ENCODE assay signal across 13 mouse cellular contexts in genomic region chr8:70551558-70552161, GRCm38 (mm10). TPM values are rescaled to one million over a fixed set of nuclear protein-coding genes. Genes with fewer than 3 reads are reported as not detected.
DNase-seq lines count a peak whose midpoint lies in the region; ATAC-seq and TF ChIP-seq lines count a peak whose summit lies in the region.
"Had no signal": no experiment of that assay in that cellular context is flagged by ENCODE, and none has a peak within 500 bp of the region (broad histone marks: within the 10 kb centered on the region; RNA-seq: fewer than 3 reads in every experiment).

No protein-coding gene starts in this region.

- no peaks in the 10 kb centered on the region for H3K9me3 ChIP-seq in neural tube, embryonic 13.5 days
- H3K9me3 ChIP-seq in heart, postnatal 0 days (replicated peaks; ENCODE audit: control insufficient read depth, low read length): no peaks in the 10 kb centered on the region
- H3K9me3 ChIP-seq: limb, embryonic 12.5 days had no signal

- H3K4me1 ChIP-seq in neural tube, embryonic 13.5 days (replicated peaks): peaks cover 27% of the 10 kb centered on the region
- H3K4me1 ChIP-seq in heart, postnatal 0 days (ENCODE audit: control insufficient read depth, insufficient read depth): peaks cover 72% of the 10 kb centered on the region

- TF ChIP-seq EP300 in heart, postnatal 0 days (IDR thresholded peaks at IDR 0.05; ENCODE audit: low read depth): 0 out of 2 replicates have a peak, but pooled peaks have one; percentile 61

- 0 out of 2 replicates have a peak overlapping the region, but pooled peaks have one; percentile 1 for H3K27ac ChIP-seq in neural tube, embryonic 13.5 days (replicated peaks)
- H3K27ac ChIP-seq in heart, postnatal 0 days (ENCODE audit: low read depth): peak overlapping the region; percentile 87
- H3K27ac ChIP-seq: hindbrain, embryonic 14.5 days; limb, embryonic 12.5 days had no signal

- no peaks in the 10 kb centered on the region for H3K36me3 ChIP-seq in neural tube, embryonic 13.5 days
- H3K36me3 ChIP-seq in heart, postnatal 0 days (replicated peaks; ENCODE audit: control insufficient read depth, insufficient read depth, low read length): no peaks in the 10 kb centered on the region

- TF ChIP-seq CTCF in heart, postnatal 0 days (IDR thresholded peaks at IDR 0.05; ENCODE audit: low read depth): no peak

- intact Hi-C loops in heart, postnatal 14 days (cut with DNase I): no loop called here

- peak; percentile 53 for DNase-seq in heart, adult 8-10 months (ENCODE audit: low spot score)
- DNase-seq in heart, postnatal 14 days: no peak
- no peak for DNase-seq in neural tube, embryonic 10.5 days (ENCODE audit: extremely low spot score, low spot score)
- DNase-seq in heart, postnatal 0 days (ENCODE audit: low spot score): no peak
- DNase-seq in urinary bladder, postnatal 36 days (ENCODE audit: low spot score in 2 of 2): no peak
- no peak for DNase-seq in urinary bladder, postnatal 25 days (ENCODE audit: low spot score)
- DNase-seq: adrenal gland, adult 2 months; kidney, adult 8-10 months; thymus, postnatal 25 days had no signal

- H3K9ac ChIP-seq in neural tube, embryonic 13.5 days: no peak overlapping the region
- H3K9ac ChIP-seq in heart, postnatal 0 days (replicated peaks; ENCODE audit: low read depth, low read length): peak overlapping the region; percentile 33; the same call in 1 of the 2 replicates
- H3K9ac ChIP-seq: hindbrain, embryonic 14.5 days; limb, embryonic 12.5 days had no signal

- WGBS in neural tube, embryonic 13.5 days: 75% methylated on average over 3 of the region's 3 CpGs
- WGBS in heart, postnatal 0 days: 15% methylated on average over 3 of the region's 3 CpGs

- no peak overlapping the region for H3K4me3 ChIP-seq in neural tube, embryonic 13.5 days
- no peak overlapping the region for H3K4me3 ChIP-seq in heart, postnatal 0 days (ENCODE audit: low read depth, low read length)
- H3K4me3 ChIP-seq: limb, embryonic 12.5 days; myocyte had no signal

- no peak overlapping the region for H3K4me2 ChIP-seq in neural tube, embryonic 13.5 days
- H3K4me2 ChIP-seq in heart, postnatal 0 days (ENCODE audit: low read depth, low read length): peak overlapping the region; percentile 11; the same call in 1 of the 2 replicates
- H3K4me2 ChIP-seq: hindbrain, embryonic 14.5 days; limb, embryonic 12.5 days had no signal

- ATAC-seq in neural tube, embryonic 13.5 days (ENCODE audit: low read depth): no peak
- ATAC-seq in heart, postnatal 0 days (ENCODE audit: insufficient read depth, low read depth): peak; percentile 44

- H3K27me3 ChIP-seq in neural tube, embryonic 13.5 days: no peaks in the 10 kb centered on the region
- H3K27me3 ChIP-seq in heart, postnatal 0 days (ENCODE audit: control insufficient read depth, insufficient read depth, low read length): no peaks in the 10 kb centered on the region
- H3K27me3 ChIP-seq: limb, embryonic 12.5 days had no signal

RNA-seq across cellular contexts. Expression of gene Ell, which starts 12.4 kb away (rescaled TPM):
- 10 to 100 TPM in 3 of 4 experiments, 1 to 10 TPM in 1; 9.3 to 12.4 (median 10.6) TPM for total RNA-seq in heart, adult 8-10 months (2022)
- 10 to 100 TPM; 15.5 to 16.5 TPM for total RNA-seq in heart, postnatal 14 days (2021)
- 15.6 and 16.5 TPM in 2 replicates for polyA plus RNA-seq in neural tube, embryonic 13.5 days (2015; fragmentation: Nextera tagmentation; extraction: Ambion mirVana)
- total RNA-seq in heart, postnatal 0 days (2014; rRNA removed; ENCODE audit: low replicate concordance): 7.3 and 13.9 TPM in 2 replicates
- 7.9 and 9.1 TPM in 2 replicates for polyA plus RNA-seq in heart, postnatal 0 days (2015; fragmentation: Nextera tagmentation; extraction: Ambion mirVana)

RNA-seq across cellular contexts. Expression of gene Kxd1, which starts 23.9 kb away (rescaled TPM):
- total RNA-seq in heart, adult 8-10 months (2022): 100 to 1,000 TPM in 3 of 4 experiments, 10 to 100 TPM in 1; 97.9 to 114 (median 103) TPM
- 10 to 100 TPM; 75.3 to 76.6 TPM for total RNA-seq in heart, postnatal 14 days (2021)
- 46.7 and 46.9 TPM in 2 replicates for polyA plus RNA-seq in neural tube, embryonic 13.5 days (2015; fragmentation: Nextera tagmentation; extraction: Ambion mirVana)
- 110 and 120 TPM in 2 replicates for total RNA-seq in heart, postnatal 0 days (2014; rRNA removed; ENCODE audit: low replicate concordance)
- polyA plus RNA-seq in heart, postnatal 0 days (2015; fragmentation: Nextera tagmentation; extraction: Ambion mirVana): 93.5 and 96.7 TPM in 2 replicates

RNA-seq across cellular contexts. Expression of gene Fkbp8, which starts 24.1 kb away (rescaled TPM):
- 100 to 1,000 TPM; 135 to 145 (median 137) TPM for total RNA-seq in heart, adult 8-10 months (2022)
- 100 to 1,000 TPM; 150 to 163 TPM for total RNA-seq in heart, postnatal 14 days (2021)
- polyA plus RNA-seq in neural tube, embryonic 13.5 days (2015; fragmentation: Nextera tagmentation; extraction: Ambion mirVana): 347 and 358 TPM in 2 replicates
- total RNA-seq in heart, postnatal 0 days (2014; rRNA removed; ENCODE audit: low replicate concordance): 422 and 440 TPM in 2 replicates
- polyA plus RNA-seq in heart, postnatal 0 days (2015; fragmentation: Nextera tagmentation; extraction: Ambion mirVana): 195 and 200 TPM in 2 replicates

RNA-seq across cellular contexts. Expression of gene Uba52, which starts 41.1 kb away (rescaled TPM):
- total RNA-seq in heart, adult 8-10 months (2022): 1,000 to 10,000 TPM; 1,436 to 1,703 (median 1,558) TPM
- 1,000 to 10,000 TPM; 1,458 to 1,541 TPM for total RNA-seq in heart, postnatal 14 days (2021)
- 787 and 800 TPM in 2 replicates for polyA plus RNA-seq in neural tube, embryonic 13.5 days (2015; fragmentation: Nextera tagmentation; extraction: Ambion mirVana)
- total RNA-seq in heart, postnatal 0 days (2014; rRNA removed; ENCODE audit: low replicate concordance): 887 and 1,064 TPM in 2 replicates
- 1,011 and 1,075 TPM in 2 replicates for polyA plus RNA-seq in heart, postnatal 0 days (2015; fragmentation: Nextera tagmentation; extraction: Ambion mirVana)

RNA-seq across cellular contexts. Expression of gene Isyna1, which starts 42.5 kb away (rescaled TPM):
- total RNA-seq in heart, adult 8-10 months (2022): 10 to 100 TPM; 15.5 to 37.5 (median 23.7) TPM
- 10 to 100 TPM; 25.8 to 27.7 TPM for total RNA-seq in heart, postnatal 14 days (2021)
- polyA plus RNA-seq in neural tube, embryonic 13.5 days (2015; fragmentation: Nextera tagmentation; extraction: Ambion mirVana): 113 and 115 TPM in 2 replicates
- total RNA-seq in heart, postnatal 0 days (2014; rRNA removed; ENCODE audit: low replicate concordance): 111 and 125 TPM in 2 replicates
- 53.3 and 59.6 TPM in 2 replicates for polyA plus RNA-seq in heart, postnatal 0 days (2015; fragmentation: Nextera tagmentation; extraction: Ambion mirVana)
